Mouse (Mus musculus): ENCODE results near the gene Slc26a11.

DNA sequence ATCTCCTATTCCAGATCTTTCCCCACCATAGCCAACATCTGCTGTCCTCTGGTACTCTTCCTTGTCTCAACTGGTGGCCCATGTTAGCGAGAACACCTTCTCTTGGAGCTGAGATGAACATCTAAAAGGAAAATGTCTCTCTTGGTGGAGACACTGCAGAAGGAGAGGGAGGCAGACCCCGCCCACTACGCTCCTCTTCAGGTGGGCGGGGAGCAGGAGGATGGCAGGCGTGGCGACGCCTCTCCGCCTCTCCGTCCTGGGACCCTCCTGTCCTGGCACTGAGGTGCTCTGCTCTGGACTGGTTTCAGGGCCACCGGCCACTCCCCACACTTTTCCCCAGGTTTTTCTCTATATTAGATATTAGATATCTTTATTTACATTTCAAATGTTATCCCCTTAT lies 44.7 kb upstream of the Slc26a11 start:
- no peak for TF ChIP-seq POLR2A (IDR thresholded peaks at IDR 0.05; ENCODE audit: insufficient read depth, low read length)
- TF ChIP-seq CTCF (IDR thresholded peaks at IDR 0.05; ENCODE audit: low read depth, low read length), result no peak
- no peak for TF ChIP-seq EP300 (IDR thresholded peaks at IDR 0.05; ENCODE audit: insufficient read depth, low read depth, low read length)

Measured in ES-Bruce4 (cell line).